In genomic region chr14:21968978-21969377, GRCm38 (mm10) we compare ENCODE assay signal across 8 mouse cellular contexts. TPM values are rescaled to one million over a fixed set of nuclear protein-coding genes. Genes with fewer than 3 reads are reported as not detected.
A peak's percentile ranks its signal among the peaks of the same experiment; 100 is the strongest.
DNase-seq lines count a peak whose midpoint lies in the region; ATAC-seq and TF ChIP-seq lines count a peak whose summit lies in the region.

No protein-coding gene starts in this region.

- no peak overlapping the region for H3K27ac ChIP-seq in forebrain, embryonic 10.5 days
- no peak overlapping the region for H3K27ac ChIP-seq in forebrain, embryonic 15.5 days (replicated peaks)
- no peak overlapping the region for H3K27ac ChIP-seq in limb, embryonic 12.5 days

- peaks cover 72% of the 10 kb centered on the region for H3K27me3 ChIP-seq in forebrain, embryonic 10.5 days (ENCODE audit: poor library complexity, severe bottlenecking)
- 0 out of 2 replicates have a peak, but pooled peaks cover 3% of the 10 kb centered on the region for H3K27me3 ChIP-seq in forebrain, embryonic 15.5 days
- H3K27me3 ChIP-seq in limb, embryonic 12.5 days, result peaks cover 48% of the 10 kb centered on the region

- WGBS in forebrain, embryonic 10.5 days, result 13% methylated on average over 4 of the region's 4 CpGs
- 14% methylated on average over 4 of the region's 4 CpGs for WGBS in forebrain, embryonic 15.5 days
- 10% methylated on average over 4 of the region's 4 CpGs for WGBS in limb, embryonic 12.5 days

- H3K36me3 ChIP-seq in forebrain, embryonic 10.5 days (replicated peaks), result no peaks in the 10 kb centered on the region
- H3K36me3 ChIP-seq in forebrain, embryonic 15.5 days, result no peaks in the 10 kb centered on the region
- no peaks in the 10 kb centered on the region for H3K36me3 ChIP-seq in limb, embryonic 12.5 days

- peak; percentile 73 for TF ChIP-seq CTCF in brain, embryonic 14.5 days (IDR thresholded peaks at IDR 0.05; ENCODE audit: borderline replicate concordance, extremely low read depth, insufficient read depth, insufficient read length)

- H3K4me3 ChIP-seq in forebrain, embryonic 10.5 days, result no peak overlapping the region
- no peak overlapping the region for H3K4me3 ChIP-seq in forebrain, embryonic 15.5 days
- no peak overlapping the region for H3K4me3 ChIP-seq in limb, embryonic 12.5 days (replicated peaks)

- peak; percentile 83 for DNase-seq in forebrain, embryonic 10.5 days (ENCODE audit: extremely low spot score, low spot score)
- DNase-seq in brain, embryonic 14.5 days (ENCODE audit: low read depth), result peak; percentile 80
- DNase-seq in gastrocnemius, adult 8-10 months (ENCODE audit: low spot score in 2 of 2), result peak; percentile 35 to 55
- peak; percentile 56 for DNase-seq in kidney, adult 11 months
- peak; percentile 90 for DNase-seq in neural tube, embryonic 10.5 days (ENCODE audit: extremely low spot score, low spot score)
- DNase-seq in thymus, postnatal 10 days (ENCODE audit: low spot score in 2 of 2), result peak; percentile 25 to 79

- H3K4me2 ChIP-seq in forebrain, embryonic 15.5 days (replicated peaks), result no peak overlapping the region
- no peak overlapping the region for H3K4me2 ChIP-seq in limb, embryonic 12.5 days

- peaks cover 6% of the 10 kb centered on the region; the same call in 1 of the 2 replicates for H3K9me3 ChIP-seq in forebrain, embryonic 10.5 days
- H3K9me3 ChIP-seq in forebrain, embryonic 15.5 days, result no peaks in the 10 kb centered on the region
- H3K9me3 ChIP-seq in limb, embryonic 12.5 days, result peaks cover 6% of the 10 kb centered on the region; the same call in 1 of the 2 replicates

- no peak for TF ChIP-seq POLR2A in brain, embryonic 14.5 days (IDR thresholded peaks at IDR 0.05; ENCODE audit: borderline replicate concordance, extremely low read depth, insufficient read depth, insufficient read length, poor library complexity, severe bottlenecking)

- peaks cover 31% of the 10 kb centered on the region for H3K4me1 ChIP-seq in forebrain, embryonic 10.5 days
- H3K4me1 ChIP-seq in forebrain, embryonic 15.5 days, result peaks cover 6% of the 10 kb centered on the region; the same call in 1 of the 2 replicates
- H3K4me1 ChIP-seq in limb, embryonic 12.5 days (replicated peaks), result peaks cover 18% of the 10 kb centered on the region; the same call in 1 of the 2 replicates

- no peak for ATAC-seq in forebrain, embryonic 15.5 days (replicated peaks)
- peak; percentile 72 for ATAC-seq in limb, embryonic 12.5 days (ENCODE audit: insufficient number of reproducible peaks, insufficient read depth, low FRiP score, low TSS enrichment, low read depth)

- H3K9ac ChIP-seq in forebrain, embryonic 15.5 days (replicated peaks), result no peak overlapping the region
- H3K9ac ChIP-seq in limb, embryonic 12.5 days (replicated peaks), result no peak overlapping the region

RNA-seq across cellular contexts. Expression of gene Zfp503, which starts 20.4 kb away (rescaled TPM):
- polyA plus RNA-seq in forebrain, embryonic 10.5 days (2016; fragmentation: Nextera tagmentation; extraction: Ambion mirVana), result 7.6 and 8.6 TPM in 2 replicates
- 7.4 TPM in 2 replicates for polyA plus RNA-seq in forebrain, embryonic 15.5 days (2015; fragmentation: Nextera tagmentation; extraction: Ambion mirVana)
- polyA plus RNA-seq in brain, embryonic 14.5 days (2012; rRNA removed), result 19.1 and 26.3 TPM in 2 replicates
- total RNA-seq in gastrocnemius, adult 8-10 months (2022), result 10 to 100 TPM in 2 of 4 experiments, 1 to 10 TPM in 2; 5.8 to 17.2 (median 10.4) TPM
- polyA plus RNA-seq in limb, embryonic 12.5 days (2016; fragmentation: Nextera tagmentation; extraction: Ambion mirVana), result 46.0 and 47.1 TPM in 2 replicates

RNA-seq across cellular contexts. Expression of gene Lrmda, which starts 50.5 kb away (rescaled TPM):
- polyA plus RNA-seq in forebrain, embryonic 10.5 days (2016; fragmentation: Nextera tagmentation; extraction: Ambion mirVana), result 0.20 and 0.41 TPM in 2 replicates
- polyA plus RNA-seq in forebrain, embryonic 15.5 days (2015; fragmentation: Nextera tagmentation; extraction: Ambion mirVana), result 0.15 TPM in 1 of 2 replicates, not detected in the other
- polyA plus RNA-seq in brain, embryonic 14.5 days (2012; rRNA removed), result not detected in 2 replicates
- total RNA-seq in gastrocnemius, adult 8-10 months (2022), result 1 to 10 TPM; 2.2 to 3.2 (median 2.6) TPM
- 0.41 TPM in 1 of 2 replicates, not detected in the other for polyA plus RNA-seq in limb, embryonic 12.5 days (2016; fragmentation: Nextera tagmentation; extraction: Ambion mirVana)
